Mouse (Mus musculus) layer of hippocampus, postnatal 36 days (tissue): ENCODE measurements around the gene Arhgap9. TPM values are rescaled to one million over a fixed set of nuclear protein-coding genes. Genes with fewer than 3 reads are reported as not detected.

ENCODE experiments used
- DNase-seq, 2 experiments: peaks; one replicate each; pipeline ENCODE4 v3.0.0; 2022
- total RNA-seq, 2 experiments: library from RNA; stranded (reverse); gene quantifications; 2 replicates each; pipeline ENCODE4 v1.2.3; 2021

Arhgap9 gene
- total RNA-seq, 2 experiments from 2014 or later: 0.86 to 1.0 TPM

- DNase-seq: no peak
These were observed 27.2 kb downstream of the Arhgap9 start for GRCm38 (mm10) chr10:127348957-127349356.

DNA sequence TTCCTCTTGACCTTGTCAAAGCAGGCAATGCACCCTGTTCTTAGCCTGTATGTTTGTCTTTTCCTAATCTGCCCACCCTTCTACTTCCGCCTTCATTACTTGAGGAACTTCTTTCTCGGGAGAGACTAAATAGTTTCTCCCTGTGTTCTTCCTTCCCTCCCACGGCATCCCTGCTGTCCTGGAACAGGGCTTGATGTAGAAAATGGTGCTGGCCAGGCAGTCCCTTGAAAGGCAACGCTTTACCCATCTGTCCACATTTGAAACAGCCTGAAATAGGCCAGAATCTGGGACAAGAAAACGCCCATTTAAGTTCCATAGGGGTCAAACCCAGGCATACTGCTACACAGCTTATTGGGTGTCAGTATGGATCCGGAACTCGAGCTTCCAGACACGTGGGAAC lies 28.0 kb downstream of the Arhgap9 start:
- DNase-seq: no peak

DNA sequence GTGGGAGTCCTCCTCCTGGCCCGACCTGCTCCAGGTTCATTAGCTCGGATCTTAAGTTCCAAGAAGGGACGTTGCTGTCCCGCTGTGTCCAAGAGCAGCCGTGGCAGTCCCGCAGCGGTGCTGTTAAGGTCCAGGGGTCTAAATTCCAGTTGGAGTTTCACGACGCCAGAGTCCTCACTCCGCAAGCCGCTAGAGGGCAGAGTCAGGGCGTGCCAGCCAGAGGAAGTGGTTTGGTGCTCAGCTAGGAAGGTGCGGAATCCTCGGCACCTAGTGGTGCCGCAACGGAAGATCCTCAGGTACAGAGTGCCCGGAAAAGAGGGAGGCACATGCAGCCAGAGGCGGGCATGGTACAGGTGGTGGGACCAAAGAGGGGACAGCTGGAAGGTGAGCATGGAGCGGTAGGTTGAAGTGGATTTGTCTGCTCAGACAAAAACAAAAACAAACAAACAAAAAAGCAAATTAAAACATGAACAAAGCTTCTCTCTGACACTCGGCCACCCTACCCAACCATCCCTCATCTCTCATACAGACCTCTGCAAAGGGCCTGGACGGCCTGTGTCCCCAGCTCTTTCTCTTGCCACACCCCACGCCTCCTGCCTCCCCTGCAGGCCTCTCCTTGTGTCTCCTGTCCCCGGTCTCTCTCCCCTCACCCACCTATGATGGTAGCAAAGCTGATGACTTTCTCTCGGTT lies 29.0 kb downstream of the Arhgap9 start:
- peak in 1 of 2 experiments; percentile 60 for DNase-seq

GRCm38 (mm10) chr10:127351285-127351595 lies 29.5 kb downstream of the Arhgap9 start:
- DNase-seq: no peak

GRCm38 (mm10) chr10:127351719-127352118 lies 30.0 kb downstream of the Arhgap9 start:
- DNase-seq: no peak

GRCm38 (mm10) chr10:127352187-127352586 lies 30.4 kb downstream of the Arhgap9 start:
- DNase-seq: no peak

- DNase-seq: no peak
These were observed 31.0 kb downstream of the Arhgap9 start for GRCm38 (mm10) chr10:127352766-127353165.

DNA sequence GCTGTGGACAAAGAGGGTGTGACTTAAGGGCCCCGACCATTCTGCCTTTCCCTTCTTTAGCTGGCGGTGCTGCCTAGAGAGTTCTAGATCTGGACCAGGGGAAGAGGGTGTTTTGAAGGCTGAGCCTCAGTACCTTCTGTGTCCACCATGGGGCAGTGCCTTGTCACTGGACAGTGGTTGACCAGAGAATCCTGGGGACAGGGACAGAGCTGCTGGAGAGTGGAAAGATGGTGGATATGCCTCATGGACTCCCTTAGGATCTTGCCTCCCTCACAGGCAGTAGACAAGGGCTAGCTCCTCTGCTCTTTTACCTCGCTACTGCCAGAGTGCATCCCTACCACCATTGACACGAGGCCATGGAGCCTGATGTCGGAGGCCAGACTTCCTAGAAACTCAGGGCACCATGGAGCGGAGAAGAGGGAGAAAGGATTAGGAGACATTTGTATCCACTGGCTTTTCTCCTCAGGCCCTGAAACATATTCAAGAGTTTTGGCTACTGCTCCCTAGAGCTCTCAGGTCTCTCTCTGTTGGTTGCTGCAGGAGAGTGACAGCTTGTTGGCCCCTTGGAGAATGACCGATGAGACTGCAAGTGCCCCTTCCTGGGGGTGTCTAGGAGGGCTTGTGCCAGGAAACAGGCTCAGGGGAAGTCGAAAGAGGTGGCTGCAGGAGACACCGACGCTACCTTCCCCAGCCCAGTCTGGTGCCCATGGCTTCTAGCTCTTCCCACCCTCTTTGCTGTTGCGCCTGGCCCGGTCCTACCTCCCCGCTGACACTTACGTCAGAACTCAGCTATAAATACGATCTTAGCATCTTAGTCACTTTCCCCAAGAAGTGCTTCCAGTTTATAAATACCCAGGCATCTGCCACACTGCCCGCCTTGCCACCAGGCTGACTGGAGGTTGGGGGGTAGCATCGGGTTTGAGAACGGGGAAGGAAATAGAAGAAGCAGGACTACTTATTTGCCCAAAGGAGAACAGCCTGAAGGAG lies 32.4 kb downstream of the Arhgap9 start, which contains the start of gene Inhbe:
Gene Inhbe, minus strand, starts transcription at position 503 of the 987 bp plus-strand sequence.
- peak; percentile 45 to 48 for DNase-seq

DNA sequence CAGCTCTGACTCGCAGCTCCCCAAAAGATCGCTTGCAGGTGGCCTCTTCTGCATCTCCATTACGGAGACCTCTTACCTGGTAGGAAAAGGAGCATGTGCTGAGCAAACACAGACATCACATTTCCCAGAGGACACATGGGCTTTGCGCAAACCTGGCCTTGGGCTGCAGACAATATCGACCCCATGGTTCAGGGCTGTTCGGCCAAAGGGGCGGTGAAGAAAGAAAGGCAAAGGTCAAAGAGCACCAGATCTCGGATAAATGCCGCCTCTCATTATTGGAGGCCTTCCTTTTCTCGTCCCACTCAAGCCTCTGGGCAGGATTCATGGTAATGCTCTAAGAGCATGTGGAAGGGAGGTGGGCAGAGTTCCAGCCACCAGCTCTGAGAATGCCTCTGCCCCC lies 33.6 kb downstream of the Arhgap9 start:
- DNase-seq: no peak

DNA sequence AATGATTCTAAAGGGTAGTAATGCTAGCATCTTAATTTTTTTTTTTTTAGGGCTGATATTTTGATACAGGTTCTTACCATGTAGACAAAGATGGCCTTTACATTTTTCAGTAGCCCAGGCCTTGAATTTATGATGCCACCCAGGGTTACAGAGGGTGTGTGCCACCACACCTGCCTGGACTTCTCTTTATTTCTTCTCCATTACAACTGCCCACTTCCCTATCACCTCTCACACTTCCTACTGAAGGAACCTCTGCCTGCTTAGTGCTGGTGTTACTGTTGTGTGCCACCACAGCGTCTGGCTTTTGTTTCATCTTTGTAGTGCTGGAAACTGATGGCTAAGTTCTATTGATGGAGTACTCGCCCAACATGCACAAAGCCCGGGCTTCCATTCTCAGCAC lies 39.0 kb downstream of the Arhgap9 start:
- DNase-seq: no peak

- no peak for DNase-seq
These were observed 45.4 kb downstream of the Arhgap9 start for GRCm38 (mm10) chr10:127367116-127367515.

GRCm38 (mm10) chr10:127368273-127368672 lies 46.5 kb downstream of the Arhgap9 start:
- DNase-seq: no peak

- no peak for DNase-seq
These were observed 48.4 kb downstream of the Arhgap9 start, which contains the start of gene Inhbc for GRCm38 (mm10) chr10:127369834-127370820. Inhbc (minus strand) TSS chr10:127370431.

- no peak for DNase-seq
These were observed 49.3 kb downstream of the Arhgap9 start for GRCm38 (mm10) chr10:127371023-127371422.

DNA sequence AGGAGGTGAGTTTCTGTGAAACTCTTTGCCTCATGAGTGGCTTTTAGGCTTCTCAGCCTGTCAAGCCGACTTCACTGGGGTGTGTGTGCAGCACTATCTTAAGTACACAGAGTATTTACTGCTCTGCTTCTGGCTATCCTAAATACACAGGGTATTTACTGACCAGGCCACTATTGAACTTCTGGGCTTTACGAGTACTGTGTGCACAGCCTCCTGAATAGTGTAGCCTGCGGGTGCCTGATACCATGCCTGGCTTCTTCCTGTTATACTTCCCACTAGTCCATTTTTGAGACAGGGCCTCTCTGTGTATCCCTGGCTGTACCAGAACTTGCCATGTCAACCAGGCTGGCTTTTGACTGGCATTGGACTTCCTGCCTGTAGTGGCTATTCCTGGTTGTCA lies 55.9 kb downstream of the Arhgap9 start:
- DNase-seq: no peak

Other genes starting within 250 kb of the Arhgap9 start
- 100 to 1,000 TPM; 778 to 800 TPM for gene Agap2, start 246.7 kb upstream of the Arhgap9 start, total RNA-seq
- 10 to 100 TPM; 97.5 to 99.3 TPM for gene Os9, start 200.8 kb upstream of the Arhgap9 start, total RNA-seq
- 100 to 1,000 TPM; 115 to 123 TPM for gene B4galnt1, start 156.7 kb upstream of the Arhgap9 start, total RNA-seq
- gene Slc26a10, start 141.3 kb upstream of the Arhgap9 start, total RNA-seq: 10 to 100 TPM; 15.6 to 27.2 TPM
- 100 to 1,000 TPM; 359 to 363 TPM for gene Arhgef25, start 131.9 kb upstream of the Arhgap9 start, total RNA-seq
- gene Dtx3, start 126.2 kb upstream of the Arhgap9 start, total RNA-seq: 100 to 1,000 TPM; 238 TPM
- 10 to 100 TPM; 91.1 to 95.7 TPM for gene Pip4k2c, start 110.4 kb upstream of the Arhgap9 start, total RNA-seq
- 100 to 1,000 TPM; 715 to 742 TPM for gene Kif5a, start 58.6 kb upstream of the Arhgap9 start, total RNA-seq
- 100 to 1,000 TPM; 254 to 258 TPM for gene Dctn2, start 55.6 kb upstream of the Arhgap9 start, total RNA-seq
- gene Mbd6, start 32.9 kb upstream of the Arhgap9 start, total RNA-seq: 10 to 100 TPM; 36.5 to 52.5 TPM
- gene Mars, start 10.2 kb upstream of the Arhgap9 start, total RNA-seq: 10 to 100 TPM; 56.1 to 56.4 TPM
- 1 to 10 TPM; 2.4 to 3.2 TPM for gene Gli1, start 20.0 kb downstream of the Arhgap9 start, total RNA-seq
- gene Inhbe, start 32.4 kb downstream of the Arhgap9 start, total RNA-seq: not detected
- gene Inhbc, start 48.5 kb downstream of the Arhgap9 start, total RNA-seq: not detected
- 100 to 1,000 TPM; 153 to 163 TPM for gene R3hdm2, start 58.4 kb downstream of the Arhgap9 start, total RNA-seq
- 1 to 10 TPM; 3.0 to 3.7 TPM for gene Stac3, start 179.7 kb downstream of the Arhgap9 start, total RNA-seq
- gene Ndufa4l2, start 193.0 kb downstream of the Arhgap9 start, total RNA-seq: 1 to 10 TPM; 3.5 to 4.8 TPM
- 10 to 100 TPM; 27.4 to 29.9 TPM for gene Shmt2, start 200.5 kb downstream of the Arhgap9 start, total RNA-seq
- gene Nxph4, start 212.6 kb downstream of the Arhgap9 start, total RNA-seq: 1 to 10 TPM; 1.3 to 1.7 TPM